Mouse (Mus musculus): ENCODE measurements around the gene Ogfr. TPM values are rescaled to one million over a fixed set of nuclear protein-coding genes. Genes with fewer than 3 reads are reported as not detected.

Ogfr gene
- total and polyA plus RNA-seq, 3 experiments = 23.4 to 35.3 (median 29.7) TPM

DNA sequence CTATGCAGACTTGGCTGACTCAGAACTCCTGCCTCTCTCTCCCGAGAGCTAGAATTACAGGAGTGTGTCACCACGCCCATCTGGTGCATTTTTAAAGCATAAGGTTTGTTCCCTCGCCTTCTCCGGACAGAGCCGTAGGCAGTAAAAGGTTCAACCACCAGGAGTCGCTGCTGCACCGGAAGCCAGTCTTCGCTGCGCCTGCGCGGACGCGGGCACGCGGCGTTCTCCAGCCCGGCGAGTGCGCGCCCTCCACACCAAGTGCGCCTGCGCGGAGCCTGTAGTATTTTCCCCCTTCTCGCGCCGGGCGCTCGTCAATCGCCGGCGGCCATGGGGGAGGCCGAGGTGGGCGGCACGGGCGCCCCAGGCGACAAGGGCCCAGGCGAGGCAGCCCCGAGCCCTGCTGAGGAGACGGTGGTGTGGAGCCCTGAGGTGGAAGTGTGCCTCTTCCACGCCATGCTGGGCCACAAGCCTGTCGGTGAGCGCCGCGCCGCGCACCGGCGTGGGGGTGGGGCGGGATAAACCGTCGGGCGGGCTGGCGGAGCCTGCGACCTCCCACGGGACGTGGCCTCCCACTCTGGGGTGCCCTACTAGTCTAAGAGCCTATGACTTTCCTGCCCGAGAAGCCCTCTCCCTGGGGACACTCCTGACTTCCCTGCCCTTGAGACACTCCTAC is 6.4 kb upstream of the Ogfr start:
- DNase-seq = peak; percentile 96 to 99
- under 1% methylated on average over 48 of the region's 57 CpGs for WGBS
- peak; percentile 40; the same call in 1 of the 2 replicates for TF ChIP-seq EP300 (IDR thresholded peaks at IDR 0.05; ENCODE audit: insufficient read depth, low read depth, low read length)
- TF ChIP-seq POLR2A (IDR thresholded peaks at IDR 0.05; ENCODE audit: insufficient read depth, low read depth, low read length) = peak; percentile 75
- peak; percentile 98; the same call in 1 of the 2 replicates for TF ChIP-seq CTCF (IDR thresholded peaks at IDR 0.05)
- peaks cover 7% of the 10 kb centered on the region for H3K4me1 ChIP-seq (ENCODE audit: control insufficient read depth, insufficient read depth, low read length)
- intact Hi-C loops (cut with DNase I) = loop anchor here (1.0 to 5.0 kb wide), 4 partner anchors 120 to 305 kb away; partner anchors contain the start of gene Bhlhe23
- H3K9ac ChIP-seq (ENCODE audit: low read depth, low read length) = peak overlapping the region; percentile 96
- H3K4me3 ChIP-seq = peak overlapping the region; percentile 61
- peak overlapping the region; percentile 95 for H3K27ac ChIP-seq
- no peaks in the 10 kb centered on the region for H3K36me3 ChIP-seq (ENCODE audit: control insufficient read depth, insufficient read depth, low read length)
- no peaks in the 10 kb centered on the region for H3K79me2 ChIP-seq (replicated peaks; ENCODE audit: control insufficient read depth, insufficient read depth, low read length)
- H3K27me3 ChIP-seq (ENCODE audit: control insufficient read depth, insufficient read depth, low read length) = no peaks in the 10 kb centered on the region

- TF ChIP-seq POLR2A (IDR thresholded peaks at IDR 0.05; ENCODE audit: insufficient read depth, low read depth, low read length) (no peak), EP300 (IDR thresholded peaks at IDR 0.05; ENCODE audit: insufficient read depth, low read depth, low read length) (no peak), CTCF (IDR thresholded peaks at IDR 0.05) (no peak)
- Histone ChIP-seq H3K27me3 (ENCODE audit: control insufficient read depth, insufficient read depth, low read length) (no peaks in the 10 kb centered on the region), H3K36me3 (ENCODE audit: control insufficient read depth, insufficient read depth, low read length) (no peaks in the 10 kb centered on the region), H3K27ac (peak overlapping the region; percentile 95), H3K4me3 (peak overlapping the region; percentile 61), H3K79me2 (replicated peaks; ENCODE audit: control insufficient read depth, insufficient read depth, low read length) (no peaks in the 10 kb centered on the region), H3K4me1 (ENCODE audit: control insufficient read depth, insufficient read depth, low read length) (peaks cover 7% of the 10 kb centered on the region), H3K9ac (ENCODE audit: low read depth, low read length) (peak overlapping the region; percentile 96)
- DNase-seq = peak in 1 of 2 experiments; percentile 19
- intact Hi-C loops (cut with DNase I) = loop anchor here (5.0 kb wide), 3 partner anchors 119 to 306 kb away; partner anchors contain the start of gene Bhlhe23
- WGBS = 21% methylated on average over 7 of the region's 7 CpGs
Observed at GRCm38 (mm10) chr2:180583154-180583507, 5.9 kb upstream of the Ogfr start.

DNA sequence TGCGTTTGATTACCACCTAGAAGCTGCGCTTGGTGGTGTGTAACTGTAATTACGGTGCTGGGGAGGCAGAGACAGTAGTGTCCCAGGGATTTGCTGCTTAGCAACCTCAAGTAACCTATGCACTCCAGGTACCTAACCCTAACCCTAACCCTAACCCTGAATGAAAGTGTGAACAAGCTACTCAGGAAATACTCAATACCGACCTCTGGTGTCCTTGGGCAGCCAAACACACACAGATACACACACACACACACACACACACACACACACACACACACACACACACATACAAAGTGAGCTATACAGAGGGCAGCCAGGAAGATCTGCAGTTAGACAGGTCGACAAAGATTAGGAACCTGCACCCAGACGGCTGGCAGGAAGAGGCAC is 316 bp upstream of the Ogfr start:
- Histone ChIP-seq H3K4me3 (peak overlapping the region; percentile 100), H3K27ac (peak overlapping the region; percentile 93), H3K27me3 (ENCODE audit: control insufficient read depth, insufficient read depth, low read length) (no peaks in the 10 kb centered on the region), H3K79me2 (replicated peaks; ENCODE audit: control insufficient read depth, insufficient read depth, low read length) (peaks cover 4% of the 10 kb centered on the region; the same call in 1 of the 2 replicates), H3K4me1 (ENCODE audit: control insufficient read depth, insufficient read depth, low read length) (peaks cover 4% of the 10 kb centered on the region), H3K9ac (ENCODE audit: low read depth, low read length) (peak overlapping the region; percentile 100; the same call in 1 of the 2 replicates), H3K36me3 (ENCODE audit: control insufficient read depth, insufficient read depth, low read length) (no peaks in the 10 kb centered on the region; the same call in 1 of the 2 replicates)
- TF ChIP-seq CTCF (IDR thresholded peaks at IDR 0.05) = no peak
- TF ChIP-seq EP300 (IDR thresholded peaks at IDR 0.05; ENCODE audit: insufficient read depth, low read depth, low read length) = no peak
- no peak for TF ChIP-seq POLR2A (IDR thresholded peaks at IDR 0.05; ENCODE audit: insufficient read depth, low read depth, low read length)
- no peak for DNase-seq
- intact Hi-C loops (cut with DNase I) = no loop called here
- WGBS = 45% methylated on average over 6 of the region's 6 CpGs

GRCm38 (mm10) chr2:180597490-180597889 is 8.4 kb downstream of the Ogfr start, which contains the start of gene Col9a3:
Col9a3 (plus strand) TSS chr2:180597790.
- Histone ChIP-seq H3K4me1 (ENCODE audit: control insufficient read depth, insufficient read depth, low read length) (no peaks in the 10 kb centered on the region), H3K27ac (no peak within 1 kb of the TSS), H3K79me2 (replicated peaks; ENCODE audit: control insufficient read depth, insufficient read depth, low read length) (no peaks in the 10 kb centered on the region), H3K36me3 (ENCODE audit: control insufficient read depth, insufficient read depth, low read length) (no peaks in the 10 kb centered on the region), H3K27me3 (ENCODE audit: control insufficient read depth, insufficient read depth, low read length) (no peaks in the 10 kb centered on the region), H3K4me3 (no peak within 1 kb of the TSS), H3K9ac (ENCODE audit: low read depth, low read length) (no peak within 1 kb of the TSS)
- no peak for DNase-seq
- no peak for TF ChIP-seq POLR2A (IDR thresholded peaks at IDR 0.05; ENCODE audit: insufficient read depth, low read depth, low read length)
- no peak for TF ChIP-seq CTCF (IDR thresholded peaks at IDR 0.05)
- 53% methylated on average over 4 of the region's 4 CpGs for WGBS
- intact Hi-C loops (cut with DNase I) = no loop called here

GRCm38 (mm10) chr2:180598157-180598705 is 9.2 kb downstream of the Ogfr start:
- Histone ChIP-seq H3K27me3 (ENCODE audit: control insufficient read depth, insufficient read depth, low read length) (no peaks in the 10 kb centered on the region), H3K4me3 (no peak overlapping the region), H3K9ac (ENCODE audit: low read depth, low read length) (no peak overlapping the region), H3K79me2 (replicated peaks; ENCODE audit: control insufficient read depth, insufficient read depth, low read length) (no peaks in the 10 kb centered on the region), H3K4me1 (ENCODE audit: control insufficient read depth, insufficient read depth, low read length) (no peaks in the 10 kb centered on the region), H3K27ac (no peak overlapping the region), H3K36me3 (ENCODE audit: control insufficient read depth, insufficient read depth, low read length) (no peaks in the 10 kb centered on the region)
- no peak for DNase-seq
- intact Hi-C loops (cut with DNase I) = no loop called here
- WGBS = 13% methylated on average over 41 of the region's 41 CpGs
- no peak for TF ChIP-seq EP300 (IDR thresholded peaks at IDR 0.05; ENCODE audit: insufficient read depth, low read depth, low read length)
- no peak for TF ChIP-seq CTCF (IDR thresholded peaks at IDR 0.05)
- no peak for TF ChIP-seq POLR2A (IDR thresholded peaks at IDR 0.05; ENCODE audit: insufficient read depth, low read depth, low read length)

DNA sequence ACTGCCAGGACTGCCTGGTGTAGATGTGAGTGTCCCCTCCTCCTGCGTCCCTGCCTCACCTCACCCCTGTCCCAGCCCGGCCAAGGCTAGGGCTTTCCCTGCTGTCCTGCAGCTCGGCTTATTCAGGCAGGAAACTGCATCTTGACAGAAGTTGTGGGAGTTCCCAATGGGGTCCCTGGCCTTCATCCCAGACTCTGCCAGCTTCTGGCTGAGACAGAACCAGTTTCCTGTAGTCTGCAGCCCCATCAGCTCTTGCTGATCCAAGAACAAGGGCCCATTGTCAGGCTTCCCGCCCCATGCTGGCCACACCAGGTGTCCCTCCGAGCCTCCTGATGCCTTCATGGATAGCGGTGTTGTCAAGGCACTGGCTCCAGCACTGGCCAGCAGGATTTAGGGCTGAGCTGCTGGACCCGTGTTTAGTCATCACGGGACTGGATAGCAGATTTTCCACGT is 11.6 kb downstream of the Ogfr start:
- no peak for TF ChIP-seq POLR2A (IDR thresholded peaks at IDR 0.05; ENCODE audit: insufficient read depth, low read depth, low read length)
- no peak for TF ChIP-seq CTCF (IDR thresholded peaks at IDR 0.05)
- TF ChIP-seq EP300 (IDR thresholded peaks at IDR 0.05; ENCODE audit: insufficient read depth, low read depth, low read length) = no peak
- WGBS = 21% methylated on average over 9 of the region's 9 CpGs
- Histone ChIP-seq H3K9ac (ENCODE audit: low read depth, low read length) (no peak overlapping the region), H3K27me3 (ENCODE audit: control insufficient read depth, insufficient read depth, low read length) (no peaks in the 10 kb centered on the region), H3K27ac (no peak overlapping the region), H3K4me3 (no peak overlapping the region), H3K4me1 (ENCODE audit: control insufficient read depth, insufficient read depth, low read length) (no peaks in the 10 kb centered on the region), H3K36me3 (ENCODE audit: control insufficient read depth, insufficient read depth, low read length) (no peaks in the 10 kb centered on the region), H3K79me2 (replicated peaks; ENCODE audit: control insufficient read depth, insufficient read depth, low read length) (no peaks in the 10 kb centered on the region)
- no peak for DNase-seq
- intact Hi-C loops (cut with DNase I) = no loop called here
